Mouse (Mus musculus) myocyte (in vitro differentiated cells): ENCODE data around the gene Xxylt1.

ENCODE experiments used
- CEBPB ChIP-seq: IDR thresholded peaks from 2 replicates; pipeline ENCODE4 v1.6.1; 2011; ENCODE audit warnings: mild to moderate bottlenecking, moderate library complexity; ENCODE audit not compliant: poor library complexity, insufficient read depth, severe bottlenecking
- MAX ChIP-seq: IDR thresholded peaks from one replicate; pipeline ENCODE4 v1.6.1; 2011; ENCODE audit warnings: low read depth, mild to moderate bottlenecking, control low read depth
- MYOG ChIP-seq, 3 experiments: IDR thresholded peaks; one replicate each; pipeline ENCODE4 v1.6.1; 2011; ENCODE audit warnings: control low read depth in 2 of 3, low read depth in 2 of 3, mild to moderate bottlenecking in 2 of 3; ENCODE audit not compliant: insufficient read length in 2 of 3, control insufficient read depth in 1 of 3, insufficient read depth in 1 of 3
- POLR2A ChIP-seq: IDR thresholded peaks from one replicate; pipeline ENCODE4 v1.6.1; 2011; ENCODE audit warnings: low read depth, mild to moderate bottlenecking, control low read depth, moderate library complexity; ENCODE audit not compliant: insufficient read length
- TCF12 ChIP-seq: IDR thresholded peaks from one replicate; pipeline ENCODE4 v1.6.1; 2011; ENCODE audit warnings: mild to moderate bottlenecking, control low read depth; ENCODE audit not compliant: poor library complexity, insufficient read depth, severe bottlenecking
- USF1 ChIP-seq: IDR thresholded peaks from one replicate; pipeline ENCODE4 v1.6.1; 2011; ENCODE audit warnings: low read depth, mild to moderate bottlenecking, control low read depth, moderate library complexity

GRCm38 (mm10) chr16:30929165-30929564, 152.1 kb downstream of the Xxylt1 start:
- no peak for TF ChIP-seq POLR2A
- TF ChIP-seq USF1, result no peak
- TF ChIP-seq TCF12, result no peak
- TF ChIP-seq MAX, result no peak
- TF ChIP-seq MYOG (IDR thresholded peaks at IDR 0.05; ENCODE audit: control insufficient read depth in 1 of 3, insufficient read depth in 1 of 3, insufficient read length in 2 of 3, low read depth in 2 of 3), result no peak
- TF ChIP-seq CEBPB, result no peak
